Mouse (Mus musculus): ENCODE data around the gene Olfr699.
"Not testable (repeated sequence)": the region's sequence is repeated elsewhere in the genome, so short reads cannot be mapped to it uniquely, and the experiment has no call there.

Gene Olfr699

DNA sequence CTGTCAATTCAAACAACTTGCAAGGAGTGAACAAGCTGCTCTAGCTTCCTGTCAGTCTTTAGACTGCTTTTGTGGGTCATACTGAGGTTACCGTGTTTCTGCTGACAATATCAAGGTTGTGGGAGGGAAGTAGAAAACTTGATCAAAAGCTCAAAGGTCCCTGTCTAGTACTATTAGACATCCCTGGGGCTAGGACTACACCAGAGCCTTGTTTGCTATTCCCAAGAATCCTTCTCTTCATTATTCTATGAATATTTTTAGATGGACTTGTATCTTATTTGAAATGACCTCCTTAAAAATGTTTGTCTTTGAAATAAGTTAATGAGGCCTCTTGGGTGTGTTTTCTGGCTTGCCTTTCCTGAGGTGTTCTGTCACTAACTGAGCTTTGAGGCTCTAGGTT lies at the start of gene Olfr699:
Olfr699 (minus strand) TSS at position 101 of the 400 bp plus-strand sequence.
- DNase-seq, result no peak

DNA sequence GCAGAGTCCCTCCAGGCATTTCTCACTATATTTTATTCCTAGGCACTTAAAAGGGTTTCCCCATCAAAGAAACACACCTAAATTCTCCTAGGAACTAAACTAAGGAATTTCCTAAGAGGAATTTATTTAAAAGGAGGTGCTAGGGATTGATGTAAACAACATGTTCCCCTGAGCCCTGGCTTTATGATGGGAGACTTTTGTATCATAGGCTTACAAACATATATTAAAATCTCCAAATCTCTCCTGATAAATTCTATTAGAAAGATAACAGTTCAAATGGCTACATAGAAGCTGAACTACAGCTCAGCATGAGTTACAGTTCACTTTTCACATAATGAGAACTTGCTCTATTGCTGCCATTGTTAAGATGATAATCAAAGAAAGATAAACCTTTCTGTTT lies 40.8 kb upstream of the Olfr699 start, which contains the start of gene Olfr702:
Olfr702 (minus strand) TSS at position 101 of the 400 bp plus-strand sequence.
- no peak for DNase-seq

DNA sequence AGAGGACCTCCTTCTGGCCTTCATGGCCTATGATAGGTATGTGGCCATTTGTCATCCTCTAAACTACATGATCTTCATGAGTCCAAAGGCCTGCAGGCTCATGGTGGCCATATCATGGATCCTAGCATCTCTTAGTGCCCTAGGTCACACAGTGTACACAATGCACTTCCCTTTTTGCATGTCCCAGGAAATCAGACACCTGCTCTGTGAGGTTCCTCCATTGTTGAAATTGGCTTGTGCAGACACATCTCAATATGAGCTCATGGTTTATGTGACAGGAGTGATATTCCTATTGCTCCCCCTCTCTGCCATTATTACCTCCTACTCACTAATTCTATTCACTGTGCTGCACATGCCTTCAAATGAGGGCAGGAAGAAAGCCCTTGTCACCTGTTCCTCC lies 25.4 kb upstream of the Olfr699 start:
- DNase-seq, result no peak

DNA sequence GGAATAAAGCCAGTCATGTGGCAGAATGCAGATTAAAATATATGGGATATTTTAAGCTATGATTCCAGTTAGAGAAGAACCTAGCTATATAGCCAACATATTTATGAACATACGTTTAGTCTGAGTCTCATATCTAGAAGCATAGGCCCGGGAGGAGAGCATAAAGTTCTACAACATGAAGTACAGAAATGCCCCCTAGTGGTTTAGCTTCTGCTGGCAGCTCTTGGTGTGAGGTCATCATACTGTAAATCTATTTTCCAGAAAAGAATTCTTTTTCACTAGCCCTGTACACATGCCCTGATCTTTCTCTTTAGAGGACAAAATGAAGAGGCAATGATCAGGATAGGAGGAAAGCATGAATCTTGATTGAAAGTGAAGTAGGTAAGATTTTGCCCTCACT lies 22.8 kb upstream of the Olfr699 start:
- no peak for DNase-seq

DNA sequence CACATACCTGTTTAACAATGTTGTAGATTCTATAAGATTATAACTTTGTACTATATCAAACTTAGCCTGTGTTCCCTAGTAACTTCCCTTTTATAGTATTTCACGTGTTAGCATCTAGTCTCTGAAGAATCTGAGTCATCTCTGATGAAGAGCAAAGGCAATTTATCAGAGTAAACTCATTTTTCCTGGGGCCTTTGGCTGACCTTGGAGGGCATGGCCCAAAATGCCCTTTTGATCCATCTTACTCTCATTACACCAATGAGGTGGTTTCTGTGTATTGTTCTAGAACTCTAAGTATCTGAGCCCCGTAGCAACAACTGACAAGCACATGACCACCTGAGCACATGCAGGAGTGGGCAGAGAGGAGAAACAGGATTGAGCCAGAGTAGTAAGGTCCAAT lies 20.8 kb upstream of the Olfr699 start, which contains the start of gene Olfr701:
Olfr701 (plus strand) TSS at position 301 of the 400 bp plus-strand sequence.
- DNase-seq, result no peak

DNA sequence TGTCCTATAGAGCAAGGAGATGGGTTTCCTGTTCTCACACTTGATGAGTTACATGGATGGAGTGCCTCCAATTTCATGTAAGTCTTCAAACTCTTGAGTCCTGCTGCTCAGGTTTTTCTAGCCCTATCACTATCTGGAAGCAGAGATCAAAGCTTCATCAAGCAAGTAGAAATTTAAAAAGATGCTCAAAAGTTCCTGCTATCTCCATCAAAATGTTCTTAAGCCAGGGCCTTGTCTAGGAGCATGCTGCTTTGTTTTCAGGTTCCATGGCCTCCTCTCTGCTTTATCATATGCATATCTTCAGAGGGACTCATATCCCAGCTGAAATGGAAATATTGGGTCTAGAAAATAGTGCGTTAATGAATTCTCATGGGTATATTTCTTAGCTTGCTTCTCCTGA lies 15.7 kb upstream of the Olfr699 start, which contains the start of gene Olfr700:
Olfr700 (minus strand) TSS at position 101 of the 400 bp plus-strand sequence.
- DNase-seq, result no peak

DNA sequence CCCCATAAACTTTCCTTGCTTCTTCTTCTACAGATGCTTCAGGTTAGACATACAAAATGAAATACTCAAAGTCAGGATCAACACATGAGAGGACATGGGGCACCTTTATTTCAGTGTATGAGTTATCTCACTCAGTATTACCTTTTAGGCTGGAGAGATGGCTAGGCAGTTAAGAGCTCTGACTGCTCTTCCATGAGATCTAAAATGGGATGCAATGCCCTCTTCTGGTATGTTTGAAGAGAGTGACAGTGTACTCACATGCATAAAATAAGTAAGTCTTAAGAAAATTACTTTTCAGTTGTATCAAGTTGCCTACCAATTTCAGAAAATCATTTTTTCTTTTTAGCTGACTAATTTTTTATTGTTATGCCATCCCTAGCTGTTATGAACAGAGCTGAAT lies 4.7 kb downstream of the Olfr699 start:
- no peak for DNase-seq

DNA sequence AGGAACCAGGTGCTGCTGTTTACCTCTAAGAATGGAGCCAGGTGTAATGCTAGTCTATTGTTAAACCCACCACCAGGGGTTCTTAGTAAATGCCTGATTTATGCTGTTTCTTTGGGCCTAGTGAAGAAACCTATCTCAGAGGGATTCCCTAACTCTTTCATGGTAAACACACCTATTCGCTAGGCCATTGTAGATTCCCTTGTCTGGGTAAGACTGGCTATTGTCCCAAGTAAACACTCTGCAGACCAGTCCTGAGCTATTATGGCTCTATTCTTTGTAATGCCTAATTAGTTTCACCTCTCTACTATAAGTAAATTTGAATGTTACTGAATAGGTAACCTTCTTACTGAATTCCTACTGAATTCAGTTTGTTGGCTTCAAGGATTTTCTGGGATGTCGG lies 32.0 kb downstream of the Olfr699 start:
- DNase-seq, result not testable (repeated sequence)

DNA sequence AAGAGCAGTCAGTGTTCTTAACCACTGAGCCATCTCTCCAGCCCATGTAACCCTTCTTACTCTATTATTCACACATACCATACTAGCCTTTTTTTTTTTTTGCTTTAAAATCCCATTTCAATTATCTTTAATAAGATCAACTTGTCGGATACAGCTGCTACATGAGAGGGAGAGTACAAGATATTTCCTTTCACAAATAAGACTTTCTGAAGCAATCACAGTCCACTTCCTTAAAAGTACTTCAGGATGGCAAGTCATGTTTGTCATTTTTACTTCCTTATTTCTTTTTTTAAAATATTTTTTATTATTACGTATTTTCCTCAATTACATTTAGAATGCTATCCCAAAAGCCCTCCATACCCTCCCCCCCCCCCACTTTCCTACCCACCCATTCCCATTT lies 34.2 kb downstream of the Olfr699 start:
- no peak for DNase-seq

DNA sequence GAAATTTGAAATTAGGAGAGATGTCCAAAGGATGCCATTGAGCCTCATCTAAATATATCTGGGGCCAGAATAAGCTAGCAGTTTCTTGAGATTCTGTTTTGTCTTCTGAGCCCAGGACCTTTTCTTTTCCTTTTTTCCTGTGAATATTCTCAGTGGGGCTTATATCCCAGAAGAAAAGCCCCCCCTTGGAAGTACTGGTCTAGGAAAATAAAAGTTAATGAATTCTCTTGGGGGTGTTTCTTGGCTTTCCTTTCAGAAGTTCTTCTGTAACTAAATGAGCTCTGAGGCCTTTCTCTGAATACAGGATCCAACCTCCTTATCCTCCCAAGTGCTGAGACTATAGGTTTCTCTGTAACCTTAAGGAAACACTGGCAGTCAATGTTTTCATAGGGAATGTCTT lies 37.7 kb downstream of the Olfr699 start, which contains the start of gene Olfr698:
Olfr698 (minus strand) TSS at position 101 of the 400 bp plus-strand sequence.
- DNase-seq, result no peak

DNA sequence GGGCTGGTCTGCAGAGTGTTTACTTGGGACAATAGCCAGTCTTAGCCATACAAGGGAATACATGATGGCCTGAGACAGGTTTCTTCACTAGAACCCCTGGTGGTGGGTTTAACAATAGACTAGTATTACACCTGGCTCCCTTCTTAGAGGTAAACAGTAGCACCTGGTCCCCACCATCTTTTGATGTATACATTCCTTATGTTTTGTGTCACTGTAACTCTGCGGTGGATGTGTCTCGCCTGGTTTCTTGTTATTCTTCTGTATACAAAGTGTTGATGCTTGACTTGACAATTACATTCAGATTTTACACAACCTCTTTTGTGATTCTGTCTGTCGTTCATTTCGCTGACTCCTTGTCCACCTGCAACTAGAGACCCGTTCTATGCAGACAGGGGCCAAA lies 47.2 kb downstream of the Olfr699 start:
- no peak for DNase-seq

DNA sequence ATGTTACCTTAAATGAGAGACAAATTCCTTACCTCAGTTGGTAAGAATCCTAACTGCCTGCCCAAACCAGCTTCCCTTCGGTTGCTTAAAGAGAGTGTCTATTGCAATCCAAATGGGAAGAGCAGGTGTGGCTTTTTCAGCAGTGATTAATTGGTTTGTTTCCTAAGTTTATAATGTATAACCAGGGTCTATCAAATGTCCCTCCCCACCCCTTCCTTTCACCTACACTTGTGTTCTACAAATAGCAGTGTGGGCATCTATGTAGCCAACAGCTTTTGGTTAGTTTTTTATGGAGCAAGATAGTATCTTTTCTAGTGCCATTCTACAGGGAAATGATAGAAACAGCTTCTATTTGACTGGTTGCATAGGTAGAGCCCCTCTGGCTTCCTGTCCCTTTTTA lies 50.7 kb downstream of the Olfr699 start, which contains the start of gene Olfr697:
Olfr697 (minus strand) TSS at position 101 of the 400 bp plus-strand sequence.
- no peak for DNase-seq
